Comparison of ENCODE assay signal across 28 mouse cellular contexts in the genomic region with DNA sequence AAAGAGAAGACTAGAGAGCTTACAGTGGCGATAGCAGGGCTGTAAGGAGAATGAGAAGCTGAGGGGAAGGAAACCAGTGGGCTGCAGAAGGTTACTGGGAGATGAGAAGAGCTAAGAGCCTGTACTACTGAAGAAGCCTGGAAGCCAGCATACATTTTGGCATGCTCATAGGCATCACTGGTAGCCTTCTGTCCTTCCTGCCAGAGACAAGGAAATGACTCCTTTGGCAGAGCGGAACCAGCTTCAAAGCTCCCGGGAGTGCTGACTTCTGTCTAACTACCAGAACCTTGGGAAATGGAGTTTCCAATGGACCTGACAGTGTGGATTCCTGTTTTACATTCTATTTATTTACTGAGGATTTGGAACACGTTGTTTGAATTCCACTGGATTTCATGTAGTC.
DNase-seq lines count a peak whose midpoint lies in the region; ATAC-seq lines count a peak whose summit lies in the region.
"Had no signal": no experiment of that assay in that cellular context is flagged by ENCODE, and none has a peak within 500 bp of the region (broad histone marks: within the 10 kb centered on the region; RNA-seq: fewer than 3 reads in every experiment).

No protein-coding gene starts in this region.

- DNase-seq in cerebellum, adult 18-20 months = peak; percentile 21 to 56
- no peak for DNase-seq in cerebellum, adult 8-10 months
- peak; percentile 43 for DNase-seq in cerebellum, adult 9-10 months
- DNase-seq in cerebellum, postnatal 25 days = peak; percentile 30 to 43
- DNase-seq in forebrain, embryonic 14.5 days (ENCODE audit: low spot score) = no peak
- no peak for DNase-seq in right cerebral cortex, postnatal 10 days (ENCODE audit: low spot score in 2 of 2)
- DNase-seq: adrenal gland, adult 2 months; adrenal gland, postnatal 14 days; embryo, embryonic 11 days; forebrain, postnatal 0 days; gastrocnemius, adult 2 months; gastrocnemius, postnatal 25 days; heart, adult 2 months; heart, postnatal 14 days; heart, postnatal 4 days; kidney, adult 18-20 months; kidney, adult 9 months had no signal

- no peaks in the 10 kb centered on the region for H3K9me3 ChIP-seq in forebrain, embryonic 14.5 days (replicated peaks; ENCODE audit: control insufficient read depth, low read length)
- H3K9me3 ChIP-seq: embryonic facial prominence, embryonic 10.5 days; embryonic facial prominence, embryonic 13.5 days; forebrain, embryonic 10.5 days; forebrain, embryonic 13.5 days; heart, embryonic 10.5 days; heart, embryonic 13.5 days had no signal

- H3K9ac ChIP-seq in forebrain, embryonic 14.5 days (ENCODE audit: low read length) = no peak overlapping the region
- H3K9ac ChIP-seq: embryonic facial prominence, embryonic 13.5 days; forebrain, embryonic 13.5 days; forebrain, postnatal 0 days; heart, embryonic 13.5 days; hindbrain, embryonic 14.5 days had no signal

- H3K4me2 ChIP-seq in forebrain, embryonic 14.5 days (ENCODE audit: low read length) = no peak overlapping the region
- H3K4me2 ChIP-seq: embryonic facial prominence, embryonic 13.5 days; forebrain, embryonic 13.5 days; heart, embryonic 13.5 days; hindbrain, embryonic 14.5 days had no signal

- 93% methylated on average over 4 of the region's 4 CpGs for whole genome bisulfite sequencing in forebrain, embryonic 14.5 days

- no peak overlapping the region for H3K27ac ChIP-seq in forebrain, embryonic 14.5 days (ENCODE audit: low read depth, low read length)
- H3K27ac ChIP-seq: embryonic facial prominence, embryonic 10.5 days; embryonic facial prominence, embryonic 13.5 days; forebrain, embryonic 10.5 days; forebrain, embryonic 13.5 days; gastrocnemius, adult 2 months; heart, adult 2 months; heart, embryonic 10.5 days; heart, embryonic 13.5 days; hindbrain, embryonic 14.5 days; hindbrain, postnatal 0 days had no signal

- no peak overlapping the region for H3K4me3 ChIP-seq in forebrain, embryonic 14.5 days (ENCODE audit: low read depth, low read length)
- H3K4me3 ChIP-seq: embryonic facial prominence, embryonic 10.5 days; embryonic facial prominence, embryonic 13.5 days; forebrain, embryonic 10.5 days; forebrain, embryonic 13.5 days; gastrocnemius, adult 2 months; heart, adult 2 months; heart, embryonic 10.5 days; heart, embryonic 13.5 days had no signal

- no peak for ATAC-seq in forebrain, embryonic 14.5 days
- ATAC-seq: CD4-positive, CD25-positive, alpha-beta regulatory T cell, adult 4 months; hindbrain, postnatal 0 days; inflammation-experienced regulatory T-cells, adult 6 months; intestine, embryonic 16.5 days had no signal

- no peaks in the 10 kb centered on the region for H3K27me3 ChIP-seq in forebrain, embryonic 14.5 days (replicated peaks; ENCODE audit: control insufficient read depth, insufficient read depth, low read length)
- H3K27me3 ChIP-seq: embryonic facial prominence, embryonic 13.5 days; forebrain, embryonic 13.5 days; heart, embryonic 13.5 days had no signal

- H3K36me3 ChIP-seq in forebrain, embryonic 14.5 days (ENCODE audit: control insufficient read depth, insufficient read depth, low read length) = no peaks in the 10 kb centered on the region
- H3K36me3 ChIP-seq: embryonic facial prominence, embryonic 10.5 days; embryonic facial prominence, embryonic 13.5 days; forebrain, embryonic 10.5 days; heart, embryonic 10.5 days; heart, embryonic 13.5 days had no signal

- H3K4me1 ChIP-seq in forebrain, embryonic 14.5 days (ENCODE audit: control insufficient read depth, insufficient read depth, low read length) = no peaks in the 10 kb centered on the region
- H3K4me1 ChIP-seq: embryonic facial prominence, embryonic 10.5 days; forebrain, embryonic 10.5 days; forebrain, embryonic 13.5 days; heart, embryonic 10.5 days; heart, embryonic 13.5 days had no signal

Comparison
In these comparisons a context has a peak if more than half of its experiments do, and no peak if none do; other contexts are left out.
1. DNase-seq: peak in cerebellum, adult 18-20 months (2 of 2), cerebellum, adult 9-10 months (single experiment) and cerebellum, postnatal 25 days (2 of 2); none in cerebellum, adult 8-10 months (single experiment), forebrain, embryonic 14.5 days (single experiment) and right cerebral cortex, postnatal 10 days (0 of 2).